Mouse (Mus musculus) kidney, postnatal 0 days (tissue): ENCODE measurements at regions not wholly inside any gene's neighbourhood (a gene's known extent, or its start where the extent isn't known, plus 50 kb on each side); places are given as distances from the start of the nearest gene placed in this dataset.

Experiments used
- ATAC-seq: fragments of 200-750 bp; cut with Nextera tagmentation; replicated peaks from 2 replicates; pipeline ENCODE4 v1.8.0; 2017; ENCODE audit warnings: low read depth, moderate number of reproducible peaks, moderate TSS enrichment, moderate library complexity; ENCODE audit not compliant: low FRiP score
- DNase-seq: peaks from one replicate; pipeline ENCODE4 v3.0.0-alpha.2; 2016; ENCODE audit warnings: low spot score
- H3K27ac ChIP-seq: fragments of 300-500 bp; sonication (generic); 2 replicates; pipeline ENCODE4 v1.5.1; 2014; ENCODE audit warnings: mild to moderate bottlenecking
- H3K27me3 ChIP-seq: fragments of 300-500 bp; sonication (generic); 2 replicates; pipeline ENCODE4 v1.6.1; 2014; ENCODE audit warnings: low read length, mixed read lengths; ENCODE audit not compliant: insufficient read depth
- H3K36me3 ChIP-seq: fragments of 300-500 bp; sonication (generic); 2 replicates; pipeline ENCODE4 v1.6.1; 2014; ENCODE audit warnings: low read length, mixed read lengths; ENCODE audit not compliant: insufficient read depth
- H3K4me1 ChIP-seq: fragments of 300-500 bp; sonication (generic); replicated peaks from 2 replicates; pipeline ENCODE4 v1.6.1; 2014; ENCODE audit warnings: antibody characterized with exemption, low read length, mixed read lengths; ENCODE audit not compliant: insufficient read depth
- H3K4me2 ChIP-seq: fragments of 300-500 bp; sonication (generic); 2 replicates; pipeline ENCODE4 v1.6.1; 2014; ENCODE audit warnings: mild to moderate bottlenecking, low read length, moderate library complexity, mixed read lengths
- H3K4me3 ChIP-seq: fragments of 300-500 bp; sonication (generic); replicated peaks from 2 replicates; pipeline ENCODE4 v1.5.1; 2014; ENCODE audit warnings: low read depth, low read length
- H3K9ac ChIP-seq: fragments of 300-500 bp; sonication (generic); 2 replicates; pipeline ENCODE4 v1.6.1; 2014; ENCODE audit warnings: low read depth, low read length
- H3K9me3 ChIP-seq: fragments of 300-500 bp; sonication (generic); replicated peaks from 2 replicates; pipeline ENCODE4 v1.6.1; 2016; ENCODE audit warnings: low read length, inconsistent platforms, mixed read lengths
- CTCF ChIP-seq: IDR thresholded peaks from 2 replicates; pipeline ENCODE4 v1.5.1; 2016; ENCODE audit warnings: antibody characterized with exemption, low read depth, mild to moderate bottlenecking, moderate library complexity
- WGBS: fragments of 180-500 bp; shearing (Covaris S2); extraction: QIAGEN DNeasy Blood & Tissue Kit; methylation state at CpG from one replicate; pipeline ENCODE4 v1.1.7; 2014; 5-methylcytosine and 5-hydroxymethylcytosine counted together

DNA sequence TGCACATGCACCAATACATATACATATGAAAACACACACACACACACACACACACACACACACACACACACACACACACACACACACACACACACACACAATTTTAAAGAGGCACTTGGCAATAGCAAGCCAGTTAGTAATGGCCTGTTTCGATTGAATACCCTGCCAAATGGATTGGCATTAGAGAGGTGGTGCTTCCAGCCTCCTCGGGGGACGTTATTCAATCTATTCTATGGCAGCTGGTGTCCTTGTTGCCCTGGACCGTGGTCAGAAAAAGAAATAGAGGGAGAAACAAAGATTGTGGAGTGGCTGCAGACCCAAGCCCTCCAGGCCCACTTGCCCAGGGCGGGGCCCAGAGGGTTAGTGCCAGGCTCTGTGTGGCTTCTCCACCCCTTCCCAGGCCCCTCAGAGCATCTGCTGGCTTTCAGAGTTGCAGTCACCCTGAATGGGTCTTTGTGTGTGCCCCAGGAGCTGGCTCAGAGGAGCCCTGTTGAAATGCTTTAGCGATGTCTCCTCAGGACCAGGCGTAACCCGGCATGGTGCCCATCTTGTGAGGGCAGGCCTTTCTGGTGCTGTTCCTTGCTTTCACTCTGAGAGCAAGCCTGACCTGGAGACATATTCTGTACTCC is 302.7 kb upstream of the Ubash3b start:
- H3K4me1 ChIP-seq: no peaks in the 10 kb centered on the region
- DNase-seq (no peak), ATAC-seq (no peak)
- H3K27ac ChIP-seq: no peak overlapping the region
- no peak overlapping the region for H3K4me2 ChIP-seq
- 79% methylated on average over 8 of the region's 8 CpGs for WGBS
- no peak overlapping the region for H3K4me3 ChIP-seq
- H3K27me3 ChIP-seq: no peaks in the 10 kb centered on the region
- H3K9me3 ChIP-seq: no peaks in the 10 kb centered on the region
- no peaks in the 10 kb centered on the region for H3K36me3 ChIP-seq
- no peak overlapping the region for H3K9ac ChIP-seq
- no peak for TF ChIP-seq CTCF

DNA sequence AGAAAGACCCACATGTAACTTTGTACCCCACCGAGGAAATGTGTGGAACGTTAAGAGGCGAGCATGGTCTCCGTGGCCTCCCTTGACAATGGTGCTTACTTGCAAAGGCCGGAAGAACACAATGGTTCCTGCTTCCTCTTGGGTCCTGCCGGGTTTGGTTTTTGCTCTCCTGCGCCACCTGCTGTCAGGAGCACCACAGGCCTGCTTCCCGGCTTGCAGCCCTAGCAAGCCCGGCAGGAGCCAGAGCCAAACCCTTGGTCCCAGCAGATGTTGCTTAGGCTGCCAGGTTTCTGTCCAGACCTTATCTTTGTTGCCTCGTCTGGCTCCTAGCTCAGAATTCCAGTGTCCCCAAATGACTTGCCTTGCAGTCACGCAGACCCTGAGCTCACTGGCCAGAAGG is 300.2 kb upstream of the Ubash3b start:
- no peaks in the 10 kb centered on the region for H3K9me3 ChIP-seq
- no peak overlapping the region for H3K9ac ChIP-seq

DNA sequence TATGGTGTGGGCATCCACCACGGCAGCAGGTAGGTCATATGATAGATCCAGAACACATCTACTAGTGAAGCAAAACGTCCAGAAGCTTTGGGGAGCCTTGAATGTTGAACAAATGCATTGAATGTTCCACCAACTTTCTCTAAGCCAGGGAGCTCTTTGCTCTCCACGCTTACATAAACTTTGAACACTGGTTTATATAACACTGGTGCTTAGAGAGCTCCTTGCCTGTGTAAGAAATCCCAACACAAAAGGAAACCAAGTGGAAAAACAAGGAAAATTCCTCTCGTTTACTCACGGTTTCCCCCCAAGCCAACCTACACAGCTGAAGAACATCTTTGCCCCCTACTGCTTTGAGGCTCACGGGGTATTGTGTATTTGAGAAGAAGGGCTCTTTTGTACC is 299.2 kb upstream of the Ubash3b start:
- no peak for ATAC-seq
- H3K4me2 ChIP-seq: no peak overlapping the region

More for the DNA sequence above, 300.2 kb upstream of the Ubash3b start:
- 14% methylated on average over 11 of the region's 11 CpGs for WGBS
- Histone ChIP-seq H3K4me3 (no peak overlapping the region), H3K27ac (no peak overlapping the region), H3K4me1 (no peaks in the 10 kb centered on the region), H3K4me2 (no peak overlapping the region), H3K27me3 (no peaks in the 10 kb centered on the region), H3K36me3 (no peaks in the 10 kb centered on the region)
- ATAC-seq: peak; percentile 71; the same call in 1 of the 2 replicates
- peak; percentile 90 for DNase-seq
- peak; percentile 92 for TF ChIP-seq CTCF

DNA sequence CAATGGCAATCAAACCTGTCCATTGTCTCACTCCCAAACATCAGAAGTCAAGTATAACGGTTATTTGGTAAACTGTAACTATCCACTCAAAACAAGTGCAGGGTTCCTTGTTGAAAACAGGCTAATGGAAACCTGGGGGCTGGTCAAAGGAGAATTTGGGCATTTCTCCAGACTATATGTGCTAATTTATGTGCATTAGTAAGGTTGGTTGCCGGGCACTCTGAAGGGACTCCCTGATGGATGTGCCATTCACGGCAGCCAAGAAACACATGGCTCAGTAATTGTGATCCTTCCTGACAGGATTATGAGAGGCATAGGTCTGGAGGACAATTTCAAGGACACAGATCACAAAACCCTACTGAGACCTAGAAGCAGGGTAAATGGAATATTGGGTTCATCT is 295.5 kb upstream of the Ubash3b start:
- Histone ChIP-seq H3K9ac (no peak overlapping the region), H3K4me2 (no peak overlapping the region), H3K4me3 (no peak overlapping the region), H3K4me1 (no peaks in the 10 kb centered on the region), H3K9me3 (no peaks in the 10 kb centered on the region), H3K27ac (no peak overlapping the region), H3K27me3 (no peaks in the 10 kb centered on the region), H3K36me3 (no peaks in the 10 kb centered on the region)
- no peak for ATAC-seq
- no peak for TF ChIP-seq CTCF
- WGBS: 60% methylated on average over 3 of the region's 3 CpGs
- no peak for DNase-seq

More for the DNA sequence above, 299.2 kb upstream of the Ubash3b start:
- Histone ChIP-seq H3K4me3 (no peak overlapping the region), H3K9me3 (no peaks in the 10 kb centered on the region), H3K4me1 (no peaks in the 10 kb centered on the region), H3K36me3 (no peaks in the 10 kb centered on the region), H3K27ac (no peak overlapping the region), H3K9ac (no peak overlapping the region), H3K27me3 (no peaks in the 10 kb centered on the region)
- WGBS: 78% methylated on average over 6 of the region's 6 CpGs
- TF ChIP-seq CTCF: no peak
- no peak for DNase-seq

DNA sequence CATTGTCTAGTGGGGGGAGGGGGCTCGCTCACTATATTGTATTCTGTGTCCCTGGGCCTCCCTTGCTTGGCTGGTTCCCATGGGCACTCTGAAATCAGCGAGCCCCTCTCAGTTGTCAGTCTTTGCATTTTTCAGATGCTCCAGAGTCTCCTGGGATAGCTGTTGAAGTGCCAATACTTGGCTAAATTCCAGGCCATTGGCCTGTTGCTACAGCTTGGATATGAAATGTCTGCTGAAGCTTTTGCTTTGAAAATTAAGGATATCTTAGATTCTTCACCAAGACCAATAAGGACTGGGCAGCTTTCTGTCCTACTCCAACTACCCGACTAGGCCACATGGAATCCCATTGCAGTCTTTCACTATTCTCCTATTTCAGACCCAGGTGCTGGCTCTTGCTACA is 290.2 kb upstream of the Ubash3b start:
- WGBS: 74% methylated on average over 3 of the region's 3 CpGs

DNA sequence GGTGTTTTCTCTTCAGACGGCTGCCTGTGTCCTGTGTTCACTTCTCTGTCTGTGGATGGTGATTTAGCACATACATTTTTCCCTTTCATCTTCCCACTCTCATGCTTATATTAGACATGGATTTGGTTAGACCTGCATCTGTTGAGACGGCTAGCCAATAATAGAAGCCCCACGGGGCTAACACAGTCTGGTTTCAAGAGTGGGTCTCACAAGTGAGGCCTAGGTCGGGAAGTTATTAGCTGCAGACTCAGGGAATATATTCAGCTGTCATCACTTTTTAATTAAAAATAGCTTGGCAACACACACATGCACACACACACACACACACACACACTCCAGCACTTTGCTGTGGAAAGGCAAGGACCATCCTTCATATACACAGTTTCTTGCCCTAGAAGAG is 287.7 kb upstream of the Ubash3b start:
- Histone ChIP-seq H3K9ac (no peak overlapping the region), H3K27me3 (no peaks in the 10 kb centered on the region), H3K9me3 (no peaks in the 10 kb centered on the region), H3K27ac (no peak overlapping the region), H3K4me3 (no peak overlapping the region), H3K4me1 (no peaks in the 10 kb centered on the region), H3K4me2 (no peak overlapping the region), H3K36me3 (no peaks in the 10 kb centered on the region)
- 76% methylated on average over 4 of the region's 4 CpGs for WGBS
- no peak for TF ChIP-seq CTCF
- DNase-seq (no peak), ATAC-seq (no peak)

More for the DNA sequence above, 290.2 kb upstream of the Ubash3b start:
- Histone ChIP-seq H3K27me3 (no peaks in the 10 kb centered on the region), H3K9me3 (no peaks in the 10 kb centered on the region), H3K36me3 (no peaks in the 10 kb centered on the region), H3K27ac (no peak overlapping the region), H3K9ac (no peak overlapping the region), H3K4me1 (no peaks in the 10 kb centered on the region), H3K4me2 (no peak overlapping the region), H3K4me3 (no peak overlapping the region)
- DNase-seq: no peak
- no peak for ATAC-seq
- no peak for TF ChIP-seq CTCF

DNA sequence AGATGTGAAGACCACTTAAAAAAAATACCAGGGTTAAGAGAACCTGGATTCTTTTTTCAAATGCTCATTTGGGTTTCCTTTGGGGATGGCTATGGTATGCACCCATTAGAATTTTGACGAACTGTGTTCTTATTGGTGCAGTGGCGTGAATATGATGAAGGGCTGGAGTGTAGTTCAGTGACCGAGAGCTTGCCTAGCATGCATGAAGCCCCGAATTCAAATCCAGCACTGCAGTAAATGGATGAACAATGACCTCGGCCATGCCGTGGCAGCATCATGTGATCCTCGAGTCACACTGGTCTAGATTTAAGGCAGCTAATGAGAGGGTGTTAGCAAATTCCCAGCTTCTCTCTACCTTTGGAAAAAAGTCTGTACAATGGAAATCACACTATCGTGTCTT is 286.4 kb upstream of the Ubash3b start:
- Histone ChIP-seq H3K9me3 (no peaks in the 10 kb centered on the region), H3K36me3 (no peaks in the 10 kb centered on the region), H3K4me1 (no peaks in the 10 kb centered on the region), H3K27me3 (no peaks in the 10 kb centered on the region), H3K4me3 (no peak overlapping the region), H3K27ac (peak overlapping the region; percentile 79), H3K9ac (no peak overlapping the region), H3K4me2 (no peak overlapping the region; the same call in 1 of the 2 replicates)
- ATAC-seq (no peak), DNase-seq (no peak)
- no peak for TF ChIP-seq CTCF
- WGBS: 83% methylated on average over 8 of the region's 8 CpGs
